Mouse (Mus musculus): Measurements from ENCODE around the gene Gdap1l1. TPM values are rescaled to one million over a fixed set of nuclear protein-coding genes. Genes with fewer than 3 reads are reported as not detected.
"Not testable (repeated sequence)": the region's sequence is repeated elsewhere in the genome, so short reads cannot be mapped to it uniquely, and the experiment has no call there.

Gdap1l1 gene
- polyA plus RNA-seq, 1 experiment from 2014 or later = 0.64 TPM

DNA sequence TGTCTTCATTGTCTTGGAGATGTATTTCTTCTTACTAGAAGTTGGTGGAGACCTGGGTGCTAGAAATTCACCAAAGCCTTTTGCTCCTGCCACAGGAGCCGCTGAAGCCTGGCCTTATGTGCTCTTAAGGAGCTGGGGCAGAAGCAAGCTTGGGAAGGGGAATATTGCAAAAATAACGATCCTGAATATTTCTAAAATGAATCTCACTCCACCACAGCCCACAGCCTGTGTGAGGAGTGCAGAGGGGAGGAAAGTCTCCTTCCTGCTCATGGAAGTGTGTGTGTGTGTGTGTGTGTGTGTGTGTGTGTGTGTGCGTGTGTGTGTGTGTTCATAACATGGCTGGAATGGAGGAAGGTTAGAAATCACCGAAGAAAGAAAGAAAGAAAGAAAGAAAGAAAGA, 39.5 kb upstream of the Gdap1l1 start:
- Histone ChIP-seq H3K4me2 (ENCODE audit: low read length) (no peak overlapping the region), H3K27me3 (ENCODE audit: insufficient read depth, low read length) (no peaks in the 10 kb centered on the region), H3K36me3 (ENCODE audit: insufficient read depth, low read length) (no peaks in the 10 kb centered on the region), H3K9me3 (replicated peaks; ENCODE audit: low read length) (no peaks in the 10 kb centered on the region), H3K4me1 (replicated peaks; ENCODE audit: insufficient read depth, low read length) (peaks cover 8% of the 10 kb centered on the region), H3K27ac (0 out of 2 replicates have a peak overlapping the region, but pooled peaks have one; percentile 14), H3K4me3 (replicated peaks; ENCODE audit: low read depth, low read length) (no peak overlapping the region), H3K9ac (ENCODE audit: low read depth, low read length) (no peak overlapping the region)
- WGBS = 63% methylated on average over 4 of the region's 4 CpGs
- DNase-seq (ENCODE audit: low spot score) = no peak
- TF ChIP-seq CTCF (IDR thresholded peaks at IDR 0.05; ENCODE audit: low read depth) = no peak
- ATAC-seq (replicated peaks; ENCODE audit: low FRiP score, low read depth) = no peak

DNA sequence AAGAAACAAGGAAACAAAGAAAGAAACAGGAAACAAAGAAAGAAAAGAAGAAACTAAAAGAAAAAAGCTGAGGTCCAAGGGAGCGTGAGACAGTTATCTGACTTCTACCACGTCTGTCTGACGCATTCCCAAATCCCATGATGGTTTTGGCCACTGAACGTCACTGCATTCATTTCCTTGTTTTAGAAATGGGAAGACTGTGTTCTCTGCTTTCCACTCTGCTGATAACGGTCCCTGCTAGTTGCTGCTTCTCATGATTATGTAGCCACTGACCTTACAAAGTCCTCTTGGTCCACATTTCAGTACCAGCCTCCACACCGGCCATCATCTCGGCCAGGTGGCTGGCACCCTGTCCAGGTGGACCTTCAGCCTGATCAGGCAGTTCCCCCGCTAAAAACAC, 39.1 kb upstream of the Gdap1l1 start:
- Histone ChIP-seq H3K4me2 (ENCODE audit: low read length) (no peak overlapping the region), H3K36me3 (ENCODE audit: insufficient read depth, low read length) (no peaks in the 10 kb centered on the region), H3K9me3 (replicated peaks; ENCODE audit: low read length) (no peaks in the 10 kb centered on the region), H3K4me1 (replicated peaks; ENCODE audit: insufficient read depth, low read length) (peaks cover 8% of the 10 kb centered on the region), H3K27me3 (ENCODE audit: insufficient read depth, low read length) (no peaks in the 10 kb centered on the region), H3K9ac (ENCODE audit: low read depth, low read length) (no peak overlapping the region), H3K4me3 (replicated peaks; ENCODE audit: low read depth, low read length) (no peak overlapping the region), H3K27ac (no peak overlapping the region)
- DNase-seq (ENCODE audit: low spot score) (no peak), ATAC-seq (replicated peaks; ENCODE audit: low FRiP score, low read depth) (no peak)
- 77% methylated on average over 8 of the region's 8 CpGs for WGBS
- no peak for TF ChIP-seq CTCF (IDR thresholded peaks at IDR 0.05; ENCODE audit: low read depth)

DNA sequence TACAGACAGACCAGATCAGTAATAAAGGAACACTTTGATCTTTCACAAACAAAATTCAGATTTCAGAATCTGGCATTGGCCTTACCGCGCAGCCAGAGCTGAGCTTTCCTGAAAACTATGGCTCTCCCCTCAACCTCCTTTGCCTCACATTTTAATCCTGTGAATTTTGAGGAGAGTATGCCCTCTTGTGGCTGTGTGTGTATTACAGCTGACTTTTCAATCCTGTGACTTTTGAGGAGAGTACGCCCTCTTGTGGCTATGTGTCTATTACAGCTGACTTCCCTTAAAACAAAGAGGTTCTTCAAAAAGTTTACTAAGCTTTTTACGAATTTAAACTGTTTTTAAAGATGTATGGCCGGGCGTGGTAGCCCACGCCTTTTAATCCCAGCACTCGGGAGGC, 37.1 kb upstream of the Gdap1l1 start:
- ATAC-seq (replicated peaks; ENCODE audit: low FRiP score, low read depth) = no peak

DNA sequence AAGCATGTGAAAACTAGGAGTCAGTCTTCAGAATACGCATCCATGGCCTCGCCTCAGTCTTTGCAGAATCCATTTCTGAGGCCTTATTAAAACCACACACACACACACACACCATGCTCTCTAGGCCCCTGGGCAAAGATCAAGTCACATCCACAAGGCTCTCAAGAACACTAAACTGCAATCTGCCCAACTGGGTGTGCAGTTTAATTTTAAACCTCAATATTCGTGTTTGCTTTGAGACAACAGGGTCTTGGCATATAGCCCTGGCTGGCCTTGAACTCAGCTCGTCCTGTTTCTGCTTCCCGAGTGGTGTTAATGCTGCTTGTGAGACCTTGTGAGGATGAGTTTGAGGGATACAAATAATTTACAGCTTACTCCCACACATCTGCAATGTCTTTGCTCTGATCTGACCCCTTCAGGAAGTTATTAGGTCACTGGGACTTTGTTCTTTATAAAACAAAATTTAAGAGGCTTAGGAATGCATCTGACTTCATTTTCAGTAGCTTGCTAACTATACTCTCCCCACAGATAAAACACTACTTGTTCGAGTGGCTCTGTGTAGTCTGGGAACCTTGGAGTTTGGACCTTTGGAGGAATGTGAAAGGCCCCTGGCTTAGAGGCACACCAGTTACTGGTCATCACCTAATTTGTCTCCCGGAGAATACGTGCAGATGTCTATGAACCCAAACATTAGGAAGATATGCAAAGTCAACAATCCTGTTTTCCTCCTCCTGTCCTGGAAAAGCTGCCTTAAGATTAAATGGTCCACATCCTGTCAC, 34.0 kb upstream of the Gdap1l1 start:
- no peaks in the 10 kb centered on the region for H3K4me1 ChIP-seq (replicated peaks; ENCODE audit: insufficient read depth, low read length)
- ATAC-seq (replicated peaks; ENCODE audit: low FRiP score, low read depth) = no peak
- H3K27ac ChIP-seq = peak overlapping the region; percentile 36; the same call in 1 of the 2 replicates
- no peak for TF ChIP-seq CTCF (IDR thresholded peaks at IDR 0.05; ENCODE audit: low read depth)
- H3K4me3 ChIP-seq (replicated peaks; ENCODE audit: low read depth, low read length) = no peak overlapping the region
- H3K27me3 ChIP-seq (ENCODE audit: insufficient read depth, low read length) = no peaks in the 10 kb centered on the region
- H3K9me3 ChIP-seq (replicated peaks; ENCODE audit: low read length) = no peaks in the 10 kb centered on the region
- no peak overlapping the region for H3K9ac ChIP-seq (ENCODE audit: low read depth, low read length)
- DNase-seq (ENCODE audit: low spot score) = peak; percentile 31
- peaks cover 21% of the 10 kb centered on the region for H3K36me3 ChIP-seq (ENCODE audit: insufficient read depth, low read length)
- WGBS = 56% methylated on average over 8 of the region's 8 CpGs
- no peak overlapping the region for H3K4me2 ChIP-seq (ENCODE audit: low read length)

More for the DNA sequence above, 37.1 kb upstream of the Gdap1l1 start:
- no peak overlapping the region for H3K27ac ChIP-seq
- H3K36me3 ChIP-seq (ENCODE audit: insufficient read depth, low read length) = peaks cover 3% of the 10 kb centered on the region; the same call in 1 of the 2 replicates
- H3K4me1 ChIP-seq (replicated peaks; ENCODE audit: insufficient read depth, low read length) = peaks cover 8% of the 10 kb centered on the region
- H3K27me3 ChIP-seq (ENCODE audit: insufficient read depth, low read length) = no peaks in the 10 kb centered on the region
- no peak overlapping the region for H3K4me2 ChIP-seq (ENCODE audit: low read length)
- peak; percentile 95 for DNase-seq (ENCODE audit: low spot score)
- WGBS = 5% methylated on average over 8 of the region's 8 CpGs
- no peaks in the 10 kb centered on the region for H3K9me3 ChIP-seq (replicated peaks; ENCODE audit: low read length)
- TF ChIP-seq CTCF (IDR thresholded peaks at IDR 0.05; ENCODE audit: low read depth) = peak; percentile 100
- H3K4me3 ChIP-seq (replicated peaks; ENCODE audit: low read depth, low read length) = no peak overlapping the region
- no peak overlapping the region for H3K9ac ChIP-seq (ENCODE audit: low read depth, low read length)

DNA sequence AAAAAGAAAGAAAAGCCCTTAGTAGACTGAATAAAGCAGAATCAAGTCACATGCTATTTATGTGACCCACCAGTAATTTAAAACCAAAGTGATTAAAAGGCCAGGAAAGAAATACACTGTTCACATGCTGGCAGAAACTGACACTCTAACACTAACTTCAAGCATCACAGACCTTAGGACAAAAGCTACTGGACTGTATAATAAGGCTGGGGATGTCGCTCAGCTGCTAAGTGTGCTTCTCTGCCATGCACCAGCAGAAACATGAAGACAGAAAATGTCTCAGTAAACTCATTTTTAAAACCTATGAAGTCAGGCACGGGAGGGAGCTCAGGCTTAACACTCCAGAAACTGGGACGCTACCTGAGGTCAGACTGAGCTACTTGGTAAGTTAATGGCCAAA, 28.1 kb upstream of the Gdap1l1 start:
- TF ChIP-seq CTCF (IDR thresholded peaks at IDR 0.05; ENCODE audit: low read depth) = no peak
- ATAC-seq (replicated peaks; ENCODE audit: low FRiP score, low read depth) (no peak), DNase-seq (ENCODE audit: low spot score) (peak; percentile 61)
- Histone ChIP-seq H3K4me3 (replicated peaks; ENCODE audit: low read depth, low read length) (no peak overlapping the region), H3K27me3 (ENCODE audit: insufficient read depth, low read length) (no peaks in the 10 kb centered on the region), H3K36me3 (ENCODE audit: insufficient read depth, low read length) (peaks cover 30% of the 10 kb centered on the region), H3K4me2 (ENCODE audit: low read length) (no peak overlapping the region), H3K9ac (ENCODE audit: low read depth, low read length) (no peak overlapping the region), H3K27ac (no peak overlapping the region), H3K9me3 (replicated peaks; ENCODE audit: low read length) (no peaks in the 10 kb centered on the region), H3K4me1 (replicated peaks; ENCODE audit: insufficient read depth, low read length) (no peaks in the 10 kb centered on the region)
- WGBS = 53% methylated on average over 3 of the region's 3 CpGs

DNA sequence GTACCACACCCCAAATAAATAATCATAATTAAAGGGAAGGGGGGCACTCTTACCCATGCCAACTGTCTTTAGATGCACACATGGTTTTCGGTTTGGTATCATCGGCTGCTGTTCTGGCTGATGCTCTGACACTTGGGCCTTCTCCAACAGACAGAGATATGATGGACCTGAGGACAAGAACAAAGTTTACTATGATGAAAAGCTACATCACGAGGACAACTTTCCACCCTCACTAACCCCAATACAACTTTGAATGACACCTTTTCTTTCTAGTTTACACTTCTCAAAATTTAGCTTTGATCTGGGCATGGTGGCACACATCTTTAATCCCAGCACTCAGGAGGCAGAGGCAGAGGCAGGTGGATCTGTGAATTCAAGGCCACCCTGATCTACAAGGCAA, 26.9 kb upstream of the Gdap1l1 start:
- not testable (repeated sequence) for DNase-seq (ENCODE audit: low spot score); H3K4me3 ChIP-seq (replicated peaks; ENCODE audit: low read depth, low read length); ATAC-seq (replicated peaks; ENCODE audit: low FRiP score, low read depth); H3K27ac ChIP-seq; H3K4me1 ChIP-seq (replicated peaks; ENCODE audit: insufficient read depth, low read length); H3K27me3 ChIP-seq (ENCODE audit: insufficient read depth, low read length); H3K4me2 ChIP-seq (ENCODE audit: low read length); H3K9me3 ChIP-seq (replicated peaks; ENCODE audit: low read length); H3K9ac ChIP-seq (ENCODE audit: low read depth, low read length)
- WGBS = 97% methylated on average over 3 of the region's 3 CpGs
- H3K36me3 ChIP-seq (ENCODE audit: insufficient read depth, low read length) = peaks cover 28% of the 10 kb centered on the region

Data from kidney, postnatal 0 days (tissue).